Mouse (Mus musculus) retina, postnatal 7 days (tissue): ENCODE measurements around the gene Gm21858.
"Not testable (repeated sequence)": the region's sequence is repeated elsewhere in the genome, so short reads cannot be mapped to it uniquely, and the experiment has no call there.

ENCODE experiments used
- DNase-seq: peaks from one replicate; pipeline ENCODE4 v3.0.0-alpha.2; 2012; ENCODE audit warnings: low read depth, low spot score

Gene Gm21858

GRCm38 (mm10) chrY:55731456-55731855 is at the start of gene Gm21858:
TSS of gene Gm21858 (plus strand) at chrY:55731756.
- DNase-seq = not testable (repeated sequence)
